Mouse (Mus musculus) bone marrow, adult 2 months (tissue): ENCODE results near the gene Spry2.

Experiments used
- CTCF ChIP-seq: fragments of 200-500 bp; IDR thresholded peaks from 2 replicates; pipeline ENCODE4 v1.5.1; 2011; ENCODE audit warnings: low read length, control low read depth; ENCODE audit not compliant: control insufficient read depth, insufficient read depth
- POLR2A ChIP-seq: fragments of 200-500 bp; IDR thresholded peaks from 2 replicates; pipeline ENCODE4 v1.6.1; 2011; ENCODE audit warnings: low read depth, mild to moderate bottlenecking, control low read depth, low read length, borderline replicate concordance; ENCODE audit not compliant: control insufficient read depth

DNA sequence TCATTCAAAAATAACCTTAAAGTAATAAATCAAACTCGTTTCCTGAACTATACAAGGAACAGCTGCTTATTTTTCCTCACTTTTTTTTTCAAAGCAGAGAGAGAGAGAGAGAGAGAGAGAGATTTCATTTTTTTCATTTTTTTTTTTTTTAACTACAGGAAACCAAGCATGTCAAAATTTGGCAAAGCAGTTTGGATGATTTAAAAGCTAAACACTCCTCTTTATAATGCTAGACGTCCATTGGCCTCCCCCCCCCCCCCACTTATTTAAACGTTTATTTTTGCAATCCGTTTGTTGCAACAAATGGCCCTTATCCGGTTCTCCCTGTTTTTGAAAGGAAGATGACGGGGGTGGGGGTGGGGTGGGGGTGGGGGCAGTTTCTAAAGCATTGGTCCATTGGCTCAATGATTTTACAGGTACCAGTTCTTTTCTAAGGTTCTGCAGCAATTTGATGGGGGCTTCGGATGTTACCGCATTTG, 24.6 kb upstream of the Spry2 start:
- TF ChIP-seq CTCF (no peak), POLR2A (no peak)
